Mouse (Mus musculus) hindbrain, embryonic 10.5 days (tissue): ENCODE results near the gene Capn12. TPM values are rescaled to one million over a fixed set of nuclear protein-coding genes. Genes with fewer than 3 reads are reported as not detected.
A peak's percentile ranks its signal among the peaks of the same experiment; 100 is the strongest.
"Not testable (repeated sequence)": the region's sequence is repeated elsewhere in the genome, so short reads cannot be mapped to it uniquely, and the experiment has no call there.

Experiments
- DNase-seq: peaks from one replicate; pipeline ENCODE4 v3.0.0-alpha.2; 2017; ENCODE audit warnings: low spot score
- H3K27ac ChIP-seq: fragments of 300-500 bp; sonication (generic); 2 replicates; pipeline ENCODE4 v1.5.1; 2016; ENCODE audit warnings: mild to moderate bottlenecking, moderate library complexity
- H3K27me3 ChIP-seq: fragments of 300-500 bp; sonication (generic); 2 replicates; pipeline ENCODE4 v1.6.1; 2016; ENCODE audit warnings: mild to moderate bottlenecking; ENCODE audit not compliant: poor library complexity, insufficient read depth, severe bottlenecking
- H3K36me3 ChIP-seq: fragments of 300-500 bp; sonication (generic); 2 replicates; pipeline ENCODE4 v1.6.1; 2016; ENCODE audit warnings: mild to moderate bottlenecking, moderate library complexity
- H3K4me1 ChIP-seq: fragments of 300-500 bp; sonication (generic); replicated peaks from 2 replicates; pipeline ENCODE4 v1.6.1; 2016; ENCODE audit warnings: mild to moderate bottlenecking
- H3K4me3 ChIP-seq: fragments of 300-500 bp; sonication (generic); 2 replicates; pipeline ENCODE4 v1.5.1; 2016; ENCODE audit warnings: mild to moderate bottlenecking, moderate library complexity
- H3K9me3 ChIP-seq: fragments of 300-500 bp; sonication (generic); 2 replicates; pipeline ENCODE4 v1.6.1; 2016; ENCODE audit warnings: mild to moderate bottlenecking, moderate library complexity
- WGBS: fragments of 180-500 bp; shearing (Covaris S2); methylation state at CpG from one replicate; pipeline ENCODE4 v1.1.7; 2016; 5-methylcytosine and 5-hydroxymethylcytosine counted together
- polyA plus RNA-seq: library from polyadenylated mRNA; unstranded; fragments of >200 nt; fragmentation: Nextera tagmentation; extraction: Ambion mirVana; gene quantifications from 2 replicates; pipeline ENCODE4 v1.2.1, GENCODE M21; 2016

Gene Capn12
- polyA plus RNA-seq, 1 experiment from 2014 or later = not detected

DNA sequence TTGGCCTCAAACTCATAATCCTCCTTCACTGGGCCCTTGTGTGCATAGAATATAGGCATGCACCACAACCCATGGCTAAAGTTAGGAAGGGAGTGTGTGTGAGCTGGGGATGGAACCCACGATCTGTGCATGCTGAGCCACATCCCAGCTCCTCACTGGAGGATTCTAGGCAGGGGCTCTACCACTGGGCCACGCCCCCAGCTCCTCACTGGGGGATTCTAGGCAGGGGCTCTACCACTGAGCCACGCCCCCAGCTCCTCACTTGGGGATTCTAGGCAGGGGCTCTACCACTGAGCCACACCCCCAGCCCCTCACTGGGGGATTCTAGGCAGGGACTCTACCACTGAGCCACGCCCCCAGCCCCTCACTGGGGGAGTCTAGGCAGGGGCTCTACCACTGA lies 2.5 kb downstream of the Capn12 start:
- H3K4me3 ChIP-seq, H3K27ac ChIP-seq, H3K9me3 ChIP-seq, DNase-seq, H3K36me3 ChIP-seq: not testable (repeated sequence)
- peaks cover 36% of the 10 kb centered on the region for H3K4me1 ChIP-seq
- WGBS = 89% methylated on average over 4 of the region's 4 CpGs
- H3K27me3 ChIP-seq = peaks cover 33% of the 10 kb centered on the region

DNA sequence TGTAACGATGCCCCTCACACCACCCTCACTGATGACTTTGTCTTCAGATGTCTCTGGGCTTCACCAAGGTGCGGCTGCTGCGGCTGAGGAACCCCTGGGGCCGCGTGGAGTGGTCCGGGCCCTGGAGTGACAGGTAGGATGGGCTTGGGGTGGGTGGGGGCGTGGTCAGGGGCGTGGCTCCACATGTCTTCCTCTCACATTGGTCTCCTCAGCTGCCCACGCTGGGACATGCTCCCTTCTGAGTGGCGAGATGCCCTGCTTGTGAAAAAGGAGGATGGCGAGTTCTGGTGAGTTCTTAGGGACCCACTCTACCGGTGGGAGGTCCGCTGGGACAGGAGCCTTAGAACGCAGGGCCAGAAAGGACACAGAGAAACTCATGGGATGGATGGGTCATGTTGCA lies 5.3 kb downstream of the Capn12 start:
- H3K36me3 ChIP-seq = peaks cover 17% of the 10 kb centered on the region
- H3K4me3 ChIP-seq = no peak overlapping the region
- H3K27ac ChIP-seq = no peak overlapping the region
- peaks cover 26% of the 10 kb centered on the region for H3K4me1 ChIP-seq
- H3K27me3 ChIP-seq = peaks cover 56% of the 10 kb centered on the region
- DNase-seq = no peak
- H3K9me3 ChIP-seq = no peaks in the 10 kb centered on the region
- 26% methylated on average over 14 of the region's 14 CpGs for WGBS

DNA sequence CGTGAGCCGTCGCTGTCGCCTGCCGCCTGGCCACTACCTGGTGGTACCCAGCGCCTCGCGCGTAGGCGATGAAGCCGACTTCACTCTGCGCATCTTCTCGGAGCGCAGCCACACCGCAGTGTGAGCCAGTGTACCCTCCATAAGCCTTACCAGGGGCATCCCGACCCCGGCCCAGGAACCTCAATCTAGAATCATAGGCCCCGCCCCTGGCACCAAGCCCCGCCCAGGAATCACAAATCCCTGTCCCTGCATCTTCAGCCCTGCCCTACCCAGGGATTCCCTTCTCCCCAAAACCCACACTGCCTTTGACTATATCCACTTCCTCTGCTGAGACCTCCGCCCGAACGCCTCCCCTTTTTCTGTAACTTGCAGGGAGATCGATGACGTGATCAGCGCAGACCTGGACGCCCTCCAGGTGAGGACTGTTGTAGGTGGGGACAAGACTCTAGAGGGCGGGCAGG lies 7.5 kb downstream of the Capn12 start:
- Histone ChIP-seq H3K27me3 (peaks cover 56% of the 10 kb centered on the region), H3K4me1 (peaks cover 12% of the 10 kb centered on the region), H3K4me3 (peak overlapping the region; percentile 47), H3K9me3 (no peaks in the 10 kb centered on the region), H3K27ac (no peak overlapping the region), H3K36me3 (peaks cover 38% of the 10 kb centered on the region)
- DNase-seq = no peak
- 3% methylated on average over 27 of the region's 27 CpGs for WGBS

DNA sequence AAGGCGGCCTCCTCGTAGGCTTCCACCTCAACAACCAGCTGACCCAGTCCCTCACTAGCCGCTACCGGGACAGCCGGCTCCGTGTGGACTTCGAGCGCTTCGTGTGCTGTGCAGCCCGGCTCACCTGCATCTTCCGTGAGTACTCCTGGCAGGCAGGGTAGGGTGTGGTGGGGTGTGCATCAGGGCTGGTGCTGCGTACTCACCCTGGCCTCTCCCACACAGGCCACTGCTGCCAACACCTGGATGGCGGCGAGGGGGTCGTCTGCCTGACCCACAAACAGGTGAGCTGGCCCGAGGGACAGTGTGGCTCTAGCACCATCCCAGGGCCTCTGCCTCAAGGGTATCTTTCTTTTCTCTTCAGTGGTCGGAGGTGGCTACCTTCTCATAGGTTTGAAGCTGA lies 11.4 kb downstream of the Capn12 start:
- DNase-seq = no peak
- Histone ChIP-seq H3K36me3 (peaks cover 77% of the 10 kb centered on the region), H3K4me3 (no peak overlapping the region), H3K4me1 (peaks cover 27% of the 10 kb centered on the region), H3K9me3 (no peaks in the 10 kb centered on the region), H3K27ac (no peak overlapping the region), H3K27me3 (peaks cover 34% of the 10 kb centered on the region)
- WGBS = 96% methylated on average over 17 of the region's 17 CpGs

DNA sequence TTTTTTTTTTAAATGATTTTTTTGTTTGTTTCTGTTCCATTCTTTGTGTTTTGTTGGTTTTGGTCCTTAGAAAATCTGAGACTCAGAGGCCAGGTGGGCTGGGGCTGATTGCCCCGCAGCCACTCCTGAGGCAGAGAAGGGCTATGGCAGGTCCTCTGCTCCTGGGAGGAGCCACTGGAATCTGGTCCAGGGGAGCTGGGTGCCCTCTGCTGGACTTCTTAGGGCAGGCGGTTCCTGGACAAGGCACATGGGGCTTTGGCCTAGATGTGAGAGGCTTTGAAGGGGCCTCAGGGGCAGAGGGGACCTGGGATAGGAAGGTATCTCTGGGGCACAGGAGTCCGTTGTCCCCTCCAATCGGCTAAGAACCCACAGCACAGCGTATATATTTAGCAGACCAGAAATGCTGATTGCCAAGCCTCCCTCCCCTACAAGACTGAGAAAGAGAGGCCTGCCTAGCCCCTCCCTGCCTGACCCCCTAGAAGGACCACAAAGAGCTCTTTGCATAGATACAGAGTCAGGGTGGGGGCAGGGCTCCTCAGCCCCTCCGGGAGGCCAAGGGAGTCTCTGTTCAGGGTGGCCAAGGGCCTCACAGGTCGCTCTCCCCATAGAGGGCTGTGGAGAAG lies 12.5 kb downstream of the Capn12 start:
- Histone ChIP-seq H3K36me3 (peaks cover 88% of the 10 kb centered on the region), H3K27me3 (peaks cover 22% of the 10 kb centered on the region), H3K9me3 (no peaks in the 10 kb centered on the region), H3K4me3 (no peak overlapping the region), H3K27ac (0 out of 2 replicates have a peak overlapping the region, but pooled peaks have one; percentile 35), H3K4me1 (peaks cover 20% of the 10 kb centered on the region)
- DNase-seq = peak; percentile 69
- WGBS = 61% methylated on average over 7 of the region's 7 CpGs

DNA sequence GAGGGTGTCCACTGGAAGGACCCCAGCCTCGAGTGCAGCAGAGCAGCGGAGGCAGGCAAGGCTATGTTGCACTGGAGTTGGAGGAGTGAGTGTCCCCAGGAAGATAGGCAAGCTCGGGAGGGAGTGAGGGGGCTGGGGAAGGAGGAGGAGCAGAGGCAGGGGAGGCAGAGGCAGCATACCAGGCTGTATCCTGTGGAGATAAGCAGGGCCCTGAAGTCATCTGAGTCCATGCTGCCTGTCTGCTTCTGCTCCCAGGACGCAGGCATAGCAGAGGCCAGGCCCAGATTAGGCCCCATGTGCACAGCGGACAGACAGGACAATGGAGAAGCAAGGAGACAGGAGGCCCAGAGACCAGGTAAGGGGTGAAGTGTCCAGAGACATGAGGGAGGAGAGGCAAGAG lies 13.7 kb downstream of the Capn12 start:
- Histone ChIP-seq H3K27me3 (peaks cover 10% of the 10 kb centered on the region), H3K27ac (no peak overlapping the region), H3K4me3 (no peak overlapping the region), H3K36me3 (peaks cover 97% of the 10 kb centered on the region), H3K4me1 (peaks cover 16% of the 10 kb centered on the region), H3K9me3 (no peaks in the 10 kb centered on the region)
- WGBS = 62% methylated on average over 5 of the region's 5 CpGs
- no peak for DNase-seq

DNA sequence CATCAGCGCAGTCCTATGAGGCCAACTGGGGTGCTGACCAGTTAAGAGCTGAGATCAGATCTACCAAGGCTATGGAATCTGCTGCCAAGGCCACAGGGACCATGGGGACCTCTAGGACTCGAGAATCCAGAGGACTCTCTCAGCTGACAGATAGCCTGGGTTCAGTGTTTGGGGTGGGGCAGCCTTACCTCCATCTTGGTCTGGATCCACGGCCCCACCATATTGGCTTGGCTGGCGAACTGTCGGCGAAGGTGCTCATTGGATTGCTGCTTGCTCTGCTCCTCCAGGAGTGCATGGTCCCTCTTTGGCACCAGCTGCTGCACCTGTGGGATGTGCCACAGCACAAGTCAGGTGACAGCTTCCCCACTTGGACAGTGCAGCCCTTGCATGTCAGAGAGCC lies 16.4 kb downstream of the Capn12 start:
- Histone ChIP-seq H3K4me3 (no peak overlapping the region), H3K27me3 (no peaks in the 10 kb centered on the region), H3K9me3 (no peaks in the 10 kb centered on the region), H3K36me3 (peaks cover 98% of the 10 kb centered on the region), H3K27ac (no peak overlapping the region), H3K4me1 (peaks cover 16% of the 10 kb centered on the region)
- 92% methylated on average over 6 of the region's 6 CpGs for WGBS
- no peak for DNase-seq

DNA sequence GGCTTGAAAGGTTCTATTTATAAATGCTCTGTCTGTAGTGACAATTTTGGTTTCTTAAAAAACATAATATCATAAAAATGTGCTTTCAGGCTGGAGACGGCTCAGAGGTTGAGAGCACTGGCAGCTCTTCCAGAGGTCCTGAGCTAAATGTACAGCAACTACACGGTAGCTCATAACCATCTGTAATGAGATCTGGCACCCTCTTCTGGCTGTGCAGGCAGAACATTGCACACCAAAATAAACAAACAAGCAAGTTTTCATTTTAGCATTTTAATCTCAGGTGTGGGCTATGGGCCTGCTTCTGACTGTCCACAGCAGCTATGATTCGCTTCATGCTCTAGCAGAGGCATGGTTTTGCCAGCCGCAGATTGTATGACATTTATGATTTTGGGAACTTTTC lies 18.8 kb downstream of the Capn12 start:
- Histone ChIP-seq H3K4me1 (peaks cover 3% of the 10 kb centered on the region), H3K9me3 (no peaks in the 10 kb centered on the region), H3K27me3 (no peaks in the 10 kb centered on the region), H3K27ac (no peak overlapping the region), H3K4me3 (no peak overlapping the region), H3K36me3 (peaks cover 100% of the 10 kb centered on the region)
- no peak for DNase-seq
- WGBS = 88% methylated on average over 4 of the region's 4 CpGs

DNA sequence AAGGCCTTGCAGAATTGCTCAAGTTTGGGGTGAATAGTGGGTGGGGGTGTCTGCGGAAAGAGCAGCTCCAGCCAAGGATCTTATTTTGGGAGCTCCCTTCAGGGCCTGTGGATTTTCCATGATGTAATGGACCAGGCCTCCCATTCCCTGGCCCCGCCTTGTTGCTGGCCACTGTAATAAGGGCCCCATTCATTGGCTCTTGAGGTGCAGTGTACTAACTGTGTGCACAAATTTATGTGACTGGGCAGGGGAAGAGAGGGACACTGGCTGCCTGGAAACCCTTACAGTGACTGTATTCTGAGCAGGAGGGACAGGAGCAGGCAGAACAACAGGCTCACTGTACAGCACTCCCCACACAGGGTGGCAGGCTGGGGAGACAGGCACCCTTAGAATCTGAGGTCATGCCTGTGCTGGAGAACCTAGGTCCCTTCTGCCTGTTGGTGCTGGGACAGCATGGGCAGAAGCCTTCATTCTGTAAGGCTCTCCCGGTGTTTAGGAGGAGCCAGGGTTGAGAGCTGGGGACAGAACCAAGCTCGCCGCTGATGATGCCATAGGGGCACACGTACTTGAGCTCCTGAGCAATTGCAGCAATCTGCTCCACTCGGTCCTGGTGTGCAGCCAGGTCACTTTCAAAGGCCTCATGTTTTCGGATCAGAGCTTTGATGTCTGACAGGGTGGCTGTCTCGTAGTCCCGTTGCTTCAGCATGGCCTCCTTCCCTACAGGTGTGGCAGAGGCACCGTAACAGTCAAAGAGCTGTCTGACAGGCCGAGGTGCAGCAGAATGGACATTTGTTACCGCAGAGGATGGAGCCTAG lies 20.3 kb downstream of the Capn12 start:
- DNase-seq = no peak
- no peak overlapping the region for H3K4me3 ChIP-seq
- H3K36me3 ChIP-seq = peaks cover 100% of the 10 kb centered on the region
- WGBS = 94% methylated on average over 13 of the region's 13 CpGs
- no peaks in the 10 kb centered on the region for H3K9me3 ChIP-seq
- H3K27ac ChIP-seq = no peak overlapping the region
- no peaks in the 10 kb centered on the region for H3K4me1 ChIP-seq
- H3K27me3 ChIP-seq = no peaks in the 10 kb centered on the region

DNA sequence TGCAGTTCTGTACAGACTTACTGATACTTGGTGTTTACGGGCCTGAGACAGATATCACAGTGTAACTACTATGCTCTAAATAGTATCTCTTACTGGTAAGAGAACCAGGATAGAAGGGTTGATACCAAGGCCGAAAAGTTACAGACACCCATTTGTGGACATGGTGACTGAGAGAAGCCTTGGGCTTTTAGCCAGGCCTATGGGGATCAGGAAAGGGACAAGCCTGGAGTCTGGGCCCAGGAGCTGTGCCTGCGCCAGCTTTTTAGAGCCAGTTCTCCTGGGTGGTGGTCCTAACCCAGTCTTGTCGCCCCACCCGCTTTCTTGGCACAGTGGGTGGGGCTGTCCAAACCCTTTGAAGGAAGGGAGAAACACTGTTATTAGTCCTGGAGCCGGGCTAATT lies 21.0 kb downstream of the Capn12 start:
- H3K27ac ChIP-seq = no peak overlapping the region
- DNase-seq = no peak

DNA sequence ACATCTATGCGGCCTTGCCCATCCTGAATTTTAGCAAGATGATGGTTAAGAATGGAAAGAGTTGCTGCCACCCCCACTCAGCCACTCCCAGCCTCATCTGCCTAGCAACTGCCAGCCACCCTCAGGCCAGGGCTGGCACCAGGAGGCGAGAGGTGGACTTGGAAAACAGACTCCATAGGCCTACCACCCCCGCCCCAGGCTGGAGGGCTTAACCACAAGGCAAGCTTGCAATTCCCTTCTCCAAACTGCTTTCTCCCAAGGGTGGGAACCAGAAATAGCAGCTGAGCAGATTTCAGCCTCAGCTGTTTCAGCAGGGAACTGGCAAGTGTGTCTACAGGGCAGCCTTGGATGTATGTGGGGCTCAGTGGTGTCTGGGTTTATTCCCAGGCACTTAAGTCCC lies 21.6 kb downstream of the Capn12 start:
- no peak overlapping the region for H3K4me3 ChIP-seq
- H3K27me3 ChIP-seq = no peaks in the 10 kb centered on the region
- H3K9me3 ChIP-seq = no peaks in the 10 kb centered on the region
- WGBS = 95% methylated on average over 3 of the region's 3 CpGs
- no peak for DNase-seq
- no peak overlapping the region for H3K27ac ChIP-seq
- H3K4me1 ChIP-seq = no peaks in the 10 kb centered on the region
- peaks cover 100% of the 10 kb centered on the region for H3K36me3 ChIP-seq

More for the DNA sequence above, 21.0 kb downstream of the Capn12 start:
- Histone ChIP-seq H3K4me1 (no peaks in the 10 kb centered on the region), H3K9me3 (no peaks in the 10 kb centered on the region), H3K27me3 (no peaks in the 10 kb centered on the region), H3K36me3 (peaks cover 100% of the 10 kb centered on the region), H3K4me3 (no peak overlapping the region)
- 93% methylated on average over 6 of the region's 6 CpGs for WGBS

DNA sequence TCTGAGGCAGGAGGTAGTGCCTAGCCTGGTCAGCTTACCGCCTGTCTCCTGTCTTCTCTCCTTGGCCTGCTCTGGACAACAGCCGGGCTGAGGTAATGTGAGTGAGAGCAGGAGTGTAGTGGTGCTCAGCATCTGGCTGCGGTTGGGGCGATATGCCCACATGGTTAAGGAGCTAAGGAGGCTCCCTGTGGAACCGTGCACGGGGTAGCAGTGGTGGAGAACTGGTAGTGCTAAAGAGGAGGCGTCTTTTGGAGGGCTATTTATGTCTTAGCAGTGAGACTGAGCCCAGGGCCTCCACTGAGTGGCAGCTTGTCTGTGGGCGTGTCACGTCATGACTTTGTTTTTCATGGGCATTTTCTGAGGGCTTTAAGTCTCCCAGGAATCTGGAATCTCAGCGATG lies 22.6 kb downstream of the Capn12 start:
- no peaks in the 10 kb centered on the region for H3K9me3 ChIP-seq
- WGBS = 89% methylated on average over 10 of the region's 10 CpGs
- no peaks in the 10 kb centered on the region for H3K4me1 ChIP-seq
- H3K27me3 ChIP-seq = no peaks in the 10 kb centered on the region
- DNase-seq = no peak
- H3K4me3 ChIP-seq = no peak overlapping the region
- no peak overlapping the region for H3K27ac ChIP-seq
- peaks cover 100% of the 10 kb centered on the region for H3K36me3 ChIP-seq

DNA sequence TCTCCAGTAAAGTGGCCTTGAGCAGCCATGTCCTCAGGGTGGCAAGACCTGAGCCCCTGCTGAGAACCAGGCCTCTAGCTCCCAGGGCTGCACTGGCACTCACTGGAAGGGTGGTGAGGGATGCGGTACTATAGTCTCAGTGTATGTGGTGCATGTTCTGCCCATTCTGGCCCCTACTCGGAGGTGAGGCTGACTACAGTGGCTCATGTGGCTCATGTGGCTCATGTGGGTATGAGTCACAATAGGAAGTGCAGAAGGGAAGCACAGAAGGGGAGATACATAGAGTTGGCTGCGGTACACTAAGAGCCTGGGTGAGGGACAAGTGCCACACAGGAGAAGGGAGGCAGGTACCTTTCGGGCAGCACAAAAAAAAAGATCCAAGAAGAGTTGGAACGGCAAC lies 26.0 kb downstream of the Capn12 start:
- H3K4me3 ChIP-seq = no peak overlapping the region
- no peaks in the 10 kb centered on the region for H3K27me3 ChIP-seq
- 95% methylated on average over 5 of the region's 5 CpGs for WGBS
- H3K4me1 ChIP-seq = 0 out of 2 replicates have a peak, but pooled peaks cover 5% of the 10 kb centered on the region
- no peak overlapping the region for H3K27ac ChIP-seq
- DNase-seq = no peak
- no peaks in the 10 kb centered on the region for H3K9me3 ChIP-seq
- peaks cover 100% of the 10 kb centered on the region for H3K36me3 ChIP-seq
